Mouse (Mus musculus): ENCODE results near the gene Oxt. TPM values are rescaled to one million over a fixed set of nuclear protein-coding genes. Genes with fewer than 3 reads are reported as not detected.

Oxt gene
- total and polyA plus RNA-seq, 3 experiments = not detected

DNA sequence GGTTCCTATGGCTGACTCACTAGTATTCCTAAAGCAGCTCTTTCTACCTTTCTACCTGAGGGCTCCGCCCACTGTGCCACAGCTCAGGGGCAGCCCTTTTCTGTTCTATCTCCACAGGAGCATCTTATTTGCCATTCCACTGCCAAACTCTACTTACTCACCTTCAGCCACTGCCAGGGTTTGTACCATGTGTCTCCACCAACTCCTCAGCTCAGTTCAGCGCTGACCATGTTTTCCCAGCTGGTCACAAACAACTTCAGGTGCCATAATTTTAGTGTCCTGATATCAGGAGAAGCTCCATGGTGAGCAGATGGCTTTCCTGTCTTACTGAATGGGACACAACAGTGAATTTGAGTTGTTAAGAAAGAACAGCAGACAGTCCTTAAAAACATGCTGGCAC is 18.5 kb upstream of the Oxt start:
- no peak for TF ChIP-seq CTCF (IDR thresholded peaks at IDR 0.05; ENCODE audit: low read depth, low read length)
- Histone ChIP-seq H3K9me3 (replicated peaks) (no peaks in the 10 kb centered on the region), H3K36me3 (replicated peaks) (peaks cover 65% of the 10 kb centered on the region), H3K4me1 (ENCODE audit: insufficient read depth, low read depth, low read length) (no peaks in the 10 kb centered on the region), H3K4me3 (ENCODE audit: low read depth, low read length) (no peak overlapping the region), H3K27me3 (ENCODE audit: insufficient read depth, low read length) (no peaks in the 10 kb centered on the region)
- DNase-seq (ENCODE audit: low spot score) = no peak
- no peak for ATAC-seq (ENCODE audit: extremely low read depth, insufficient number of reproducible peaks, low FRiP score, poor library complexity, severe bottlenecking)

DNA sequence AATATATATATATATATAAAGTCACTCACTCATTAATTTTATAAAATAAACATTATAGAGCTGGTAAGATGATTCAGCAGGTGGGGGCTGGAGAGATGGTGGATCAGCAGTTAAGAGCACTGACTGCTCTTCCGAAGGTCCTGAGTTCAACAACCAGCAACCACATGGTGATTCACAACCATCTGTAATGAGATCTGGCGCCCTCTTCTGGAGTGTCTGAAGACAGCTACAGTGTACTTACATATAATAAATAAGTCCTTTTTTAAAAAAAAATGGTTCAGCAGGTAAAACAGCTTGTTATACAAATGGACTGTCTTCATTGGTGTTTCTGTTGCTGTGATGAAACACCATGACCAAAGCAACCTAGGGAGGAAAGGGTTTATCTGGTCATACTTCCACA is 18.0 kb upstream of the Oxt start:
- no peaks in the 10 kb centered on the region for H3K9me3 ChIP-seq (replicated peaks)
- ATAC-seq (ENCODE audit: extremely low read depth, insufficient number of reproducible peaks, low FRiP score, poor library complexity, severe bottlenecking) = no peak
- H3K36me3 ChIP-seq (replicated peaks) = peaks cover 59% of the 10 kb centered on the region
- TF ChIP-seq CTCF (IDR thresholded peaks at IDR 0.05; ENCODE audit: low read depth, low read length) = no peak
- TF ChIP-seq TAL1 (conservative IDR thresholded peaks at IDR 0.05; ENCODE audit: low read depth, low read length) = no peak
- TF ChIP-seq GATA2 (IDR thresholded peaks at IDR 0.05; ENCODE audit: borderline replicate concordance, low read depth, low read length) = no peak
- no peak for TF ChIP-seq POLR2AphosphoS5 (IDR thresholded peaks at IDR 0.05; ENCODE audit: insufficient replicate concordance, low read depth, low read length)
- no peak for TF ChIP-seq GATA1 (IDR thresholded peaks at IDR 0.05; ENCODE audit: borderline replicate concordance, low read length)
- H3K27me3 ChIP-seq (ENCODE audit: insufficient read depth, low read length) = no peaks in the 10 kb centered on the region
- no peak for DNase-seq (ENCODE audit: low spot score)
- no peak overlapping the region for H3K4me3 ChIP-seq (ENCODE audit: low read depth, low read length)
- H3K4me1 ChIP-seq (ENCODE audit: insufficient read depth, low read depth, low read length) = peaks cover 5% of the 10 kb centered on the region

GRCm38 (mm10) chr2:130563212-130564055 is 12.5 kb upstream of the Oxt start, which contains the start of gene Mrps26:
Mrps26 (plus strand) TSS chr2:130563742.
- H3K4me3 ChIP-seq (ENCODE audit: low read depth, low read length) = peak within 1 kb of the TSS; percentile 97
- no peaks in the 10 kb centered on the region for H3K9me3 ChIP-seq (replicated peaks)
- TF ChIP-seq GATA2 (IDR thresholded peaks at IDR 0.05; ENCODE audit: borderline replicate concordance, low read depth, low read length) (no peak), TAL1 (conservative IDR thresholded peaks at IDR 0.05; ENCODE audit: low read depth, low read length) (no peak), POLR2AphosphoS5 (IDR thresholded peaks at IDR 0.05; ENCODE audit: insufficient replicate concordance, low read depth, low read length) (no peak), CTCF (IDR thresholded peaks at IDR 0.05; ENCODE audit: low read depth, low read length) (no peak), GATA1 (IDR thresholded peaks at IDR 0.05; ENCODE audit: borderline replicate concordance, low read length) (no peak)
- H3K27me3 ChIP-seq (ENCODE audit: insufficient read depth, low read length) = no peaks in the 10 kb centered on the region
- peaks cover 49% of the 10 kb centered on the region for H3K36me3 ChIP-seq (replicated peaks)
- ATAC-seq (ENCODE audit: extremely low read depth, insufficient number of reproducible peaks, low FRiP score, poor library complexity, severe bottlenecking) (peak; percentile 100), DNase-seq (ENCODE audit: low spot score) (peak; percentile 99)
- peaks cover 33% of the 10 kb centered on the region for H3K4me1 ChIP-seq (ENCODE audit: insufficient read depth, low read depth, low read length)

GRCm38 (mm10) chr2:130564063-130564462 is 11.9 kb upstream of the Oxt start:
- H3K4me3 ChIP-seq (ENCODE audit: low read depth, low read length) = peak overlapping the region; percentile 97
- peaks cover 33% of the 10 kb centered on the region for H3K4me1 ChIP-seq (ENCODE audit: insufficient read depth, low read depth, low read length)
- TF ChIP-seq TAL1 (conservative IDR thresholded peaks at IDR 0.05; ENCODE audit: low read depth, low read length) (no peak), POLR2AphosphoS5 (IDR thresholded peaks at IDR 0.05; ENCODE audit: insufficient replicate concordance, low read depth, low read length) (no peak)
- H3K36me3 ChIP-seq (replicated peaks) = peaks cover 45% of the 10 kb centered on the region
- H3K9me3 ChIP-seq (replicated peaks) = no peaks in the 10 kb centered on the region
- no peaks in the 10 kb centered on the region for H3K27me3 ChIP-seq (ENCODE audit: insufficient read depth, low read length)
- ATAC-seq (ENCODE audit: extremely low read depth, insufficient number of reproducible peaks, low FRiP score, poor library complexity, severe bottlenecking) (no peak), DNase-seq (ENCODE audit: low spot score) (peak; percentile 22)

GRCm38 (mm10) chr2:130564983-130565382 is 11.0 kb upstream of the Oxt start:
- Histone ChIP-seq H3K4me3 (ENCODE audit: low read depth, low read length) (peak overlapping the region; percentile 97; the same call in 1 of the 2 replicates), H3K36me3 (replicated peaks) (peaks cover 39% of the 10 kb centered on the region), H3K4me1 (ENCODE audit: insufficient read depth, low read depth, low read length) (peaks cover 33% of the 10 kb centered on the region), H3K9me3 (replicated peaks) (no peaks in the 10 kb centered on the region), H3K27me3 (ENCODE audit: insufficient read depth, low read length) (no peaks in the 10 kb centered on the region)
- DNase-seq (ENCODE audit: low spot score) (no peak), ATAC-seq (ENCODE audit: extremely low read depth, insufficient number of reproducible peaks, low FRiP score, poor library complexity, severe bottlenecking) (no peak)
- no peak for TF ChIP-seq TAL1 (conservative IDR thresholded peaks at IDR 0.05; ENCODE audit: low read depth, low read length)
- no peak for TF ChIP-seq GATA2 (IDR thresholded peaks at IDR 0.05; ENCODE audit: borderline replicate concordance, low read depth, low read length)
- no peak for TF ChIP-seq GATA1 (IDR thresholded peaks at IDR 0.05; ENCODE audit: borderline replicate concordance, low read length)
- no peak for TF ChIP-seq CTCF (IDR thresholded peaks at IDR 0.05; ENCODE audit: low read depth, low read length)
- no peak for TF ChIP-seq POLR2AphosphoS5 (IDR thresholded peaks at IDR 0.05; ENCODE audit: insufficient replicate concordance, low read depth, low read length)

DNA sequence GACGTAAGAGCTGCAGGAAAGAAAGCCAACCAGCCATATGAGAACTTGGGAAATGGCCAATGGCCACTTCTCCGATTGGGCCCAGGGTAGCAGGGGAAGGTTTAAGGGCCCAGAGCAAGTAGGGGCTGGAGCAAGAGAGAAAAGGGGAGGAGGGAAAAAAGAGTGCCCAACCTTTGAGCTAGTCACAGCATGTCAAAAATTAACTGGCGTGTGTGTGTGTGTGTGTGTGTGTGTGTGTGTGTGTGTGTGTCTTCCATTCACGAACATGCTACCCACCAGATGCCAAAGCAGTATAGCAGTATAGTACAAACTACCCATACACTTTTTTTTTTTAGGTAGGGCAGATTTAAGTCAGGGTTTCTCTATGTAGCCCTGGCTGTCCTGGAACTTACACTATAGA is 7.1 kb upstream of the Oxt start:
- no peak for DNase-seq (ENCODE audit: low spot score)
- ATAC-seq (ENCODE audit: extremely low read depth, insufficient number of reproducible peaks, low FRiP score, poor library complexity, severe bottlenecking) = no peak

More for the DNA sequence above, 7.1 kb upstream of the Oxt start:
- Histone ChIP-seq H3K4me3 (ENCODE audit: low read depth, low read length) (no peak overlapping the region), H3K36me3 (replicated peaks) (peaks cover 36% of the 10 kb centered on the region), H3K4me1 (ENCODE audit: insufficient read depth, low read depth, low read length) (peaks cover 23% of the 10 kb centered on the region), H3K9me3 (replicated peaks) (no peaks in the 10 kb centered on the region), H3K27me3 (ENCODE audit: insufficient read depth, low read length) (peaks cover 16% of the 10 kb centered on the region)
- TF ChIP-seq GATA1 (IDR thresholded peaks at IDR 0.05; ENCODE audit: borderline replicate concordance, low read length) (no peak), POLR2AphosphoS5 (IDR thresholded peaks at IDR 0.05; ENCODE audit: insufficient replicate concordance, low read depth, low read length) (no peak), GATA2 (IDR thresholded peaks at IDR 0.05; ENCODE audit: borderline replicate concordance, low read depth, low read length) (no peak), TAL1 (conservative IDR thresholded peaks at IDR 0.05; ENCODE audit: low read depth, low read length) (no peak), CTCF (IDR thresholded peaks at IDR 0.05; ENCODE audit: low read depth, low read length) (no peak)
